In genomic region chr7:112237868-112238267, GRCm38 (mm10) we compare ENCODE assay signal across 10 mouse cellular contexts. TPM values are rescaled to one million over a fixed set of nuclear protein-coding genes. Genes with fewer than 3 reads are reported as not detected.
DNase-seq lines count a peak whose midpoint lies in the region.
"Had no signal": no experiment of that assay in that cellular context is flagged by ENCODE, and none has a peak within 500 bp of the region (broad histone marks: within the 10 kb centered on the region; RNA-seq: fewer than 3 reads in every experiment).

No protein-coding gene starts in this region.

- H3K27me3 ChIP-seq in heart, embryonic 10.5 days (ENCODE audit: insufficient read depth, poor library complexity, severe bottlenecking), result no peaks in the 10 kb centered on the region

- intact Hi-C loops in left cerebral cortex, postnatal 10 days (cut with DNase I), result no loop called here

- H3K4me3 ChIP-seq in heart, embryonic 10.5 days, result no peak overlapping the region

- peak; percentile 98 for DNase-seq in heart, adult 11 months
- DNase-seq in heart, embryonic 10.5 days (ENCODE audit: low spot score), result no peak
- DNase-seq in 416B (ENCODE audit: low read depth), result peak; percentile 13
- DNase-seq in heart, adult 8-10 months (ENCODE audit: low spot score), result peak; percentile 79
- peak; percentile 65 for DNase-seq in kidney, postnatal 14 days
- DNase-seq in left cerebral cortex, postnatal 10 days (ENCODE audit: extremely low spot score in 1 of 2, low spot score in 2 of 2), result no peak
- DNase-seq in cerebellum, adult 18-20 months, result no peak
- DNase-seq in layer of hippocampus, adult 9-10 months (ENCODE audit: low spot score), result no peak
- DNase-seq: layer of hippocampus, postnatal 36 days; spleen, adult 18-20 months had no signal

- no peak overlapping the region for H3K27ac ChIP-seq in heart, embryonic 10.5 days

- no peaks in the 10 kb centered on the region for H3K9me3 ChIP-seq in heart, embryonic 10.5 days

- H3K4me1 ChIP-seq in heart, embryonic 10.5 days, result peaks cover 79% of the 10 kb centered on the region

- WGBS in heart, embryonic 10.5 days, result 58% methylated on average over 3 of the region's 3 CpGs

- H3K36me3 ChIP-seq in heart, embryonic 10.5 days, result peaks cover 86% of the 10 kb centered on the region

RNA-seq across cellular contexts. Expression of gene Mical2, which starts 12.2 kb away (rescaled TPM):
- polyA plus RNA-seq in heart, embryonic 10.5 days (2016; fragmentation: Nextera tagmentation; extraction: Ambion mirVana), result 77.8 and 153 TPM in 2 replicates
- 100 to 1,000 TPM in 1 of 4 experiments, 10 to 100 TPM in 3; 82.0 to 100 (median 95.6) TPM for total RNA-seq in heart, adult 8-10 months (2022)
- total RNA-seq in left cerebral cortex, postnatal 10 days (2021), result 100 to 1,000 TPM; 300 to 329 TPM

Comparison
In these comparisons a context has a peak if more than half of its experiments do, and no peak if none do; other contexts are left out.
1. DNase-seq: peak in heart, adult 11 months (single experiment), 416B (single experiment), heart, adult 8-10 months (single experiment) and kidney, postnatal 14 days (single experiment); none in heart, embryonic 10.5 days (single experiment), left cerebral cortex, postnatal 10 days (0 of 2), cerebellum, adult 18-20 months (0 of 2) and layer of hippocampus, adult 9-10 months (single experiment).